ENCODE assay signal across 14 mouse cellular contexts in genomic region chr2:43788484-43788883, GRCm38 (mm10). TPM values are rescaled to one million over a fixed set of nuclear protein-coding genes. Genes with fewer than 3 reads are reported as not detected.
DNase-seq lines count a peak whose midpoint lies in the region; ATAC-seq and TF ChIP-seq lines count a peak whose summit lies in the region.
"Had no signal": no experiment of that assay in that cellular context is flagged by ENCODE, and none has a peak within 500 bp of the region (broad histone marks: within the 10 kb centered on the region; RNA-seq: fewer than 3 reads in every experiment).

No protein-coding gene starts in this region.

- no peaks in the 10 kb centered on the region for H3K36me3 ChIP-seq in kidney, embryonic 14.5 days (ENCODE audit: control insufficient read depth, insufficient read depth, low read length)
- H3K36me3 ChIP-seq in midbrain, embryonic 12.5 days = no peaks in the 10 kb centered on the region
- no peaks in the 10 kb centered on the region for H3K36me3 ChIP-seq in midbrain, embryonic 16.5 days (ENCODE audit: control insufficient read depth, insufficient read depth, low read length)
- H3K36me3 ChIP-seq in stomach, postnatal 0 days (ENCODE audit: control insufficient read depth, insufficient read depth, low read length) = no peaks in the 10 kb centered on the region

- peaks cover 7% of the 10 kb centered on the region; the same call in 1 of the 2 replicates for H3K27me3 ChIP-seq in kidney, embryonic 14.5 days (ENCODE audit: control insufficient read depth, insufficient read depth, low read length)
- H3K27me3 ChIP-seq in midbrain, embryonic 12.5 days = peaks cover 5% of the 10 kb centered on the region; the same call in 1 of the 2 replicates
- no peaks in the 10 kb centered on the region for H3K27me3 ChIP-seq in midbrain, embryonic 16.5 days (ENCODE audit: control insufficient read depth, insufficient read depth, low read depth, low read length)
- no peaks in the 10 kb centered on the region for H3K27me3 ChIP-seq in stomach, postnatal 0 days (ENCODE audit: control insufficient read depth, insufficient read depth, low read length)

- TF ChIP-seq EP300 in stomach, postnatal 0 days (optimal IDR thresholded peaks at IDR 0.05) = no peak

- 21% methylated on average over 8 of the region's 8 CpGs for WGBS in kidney, embryonic 14.5 days
- WGBS in midbrain, embryonic 12.5 days = 30% methylated on average over 8 of the region's 8 CpGs
- WGBS in midbrain, embryonic 16.5 days = 29% methylated on average over 8 of the region's 8 CpGs
- 42% methylated on average over 8 of the region's 8 CpGs for WGBS in stomach, postnatal 0 days

- H3K4me3 ChIP-seq in kidney, embryonic 14.5 days (ENCODE audit: low read length) = no peak overlapping the region
- no peak overlapping the region for H3K4me3 ChIP-seq in midbrain, embryonic 12.5 days
- no peak overlapping the region for H3K4me3 ChIP-seq in midbrain, embryonic 16.5 days (ENCODE audit: low read depth, low read length)
- H3K4me3 ChIP-seq in stomach, postnatal 0 days (ENCODE audit: low read depth, low read length) = no peak overlapping the region
- H3K4me3 ChIP-seq: heart, adult 2 months had no signal

- ATAC-seq in kidney, embryonic 14.5 days (ENCODE audit: low FRiP score, low TSS enrichment) = peak; percentile 51; the same call in 1 of the 2 replicates
- peak; percentile 55; the same call in 1 of the 2 replicates for ATAC-seq in midbrain, embryonic 12.5 days (ENCODE audit: low FRiP score, low read depth)
- ATAC-seq in midbrain, embryonic 16.5 days = no peak
- no peak for ATAC-seq in stomach, postnatal 0 days (ENCODE audit: low FRiP score, low TSS enrichment)
- ATAC-seq: intestine, postnatal 0 days had no signal

- DNase-seq in embryo, embryonic 10.5 days (ENCODE audit: low spot score) = peak; percentile 29
- no peak for DNase-seq in embryo, embryonic 9.5 days (ENCODE audit: extremely low spot score)
- DNase-seq in kidney, adult 11 months = no peak
- DNase-seq in stomach, postnatal 0 days (ENCODE audit: low spot score) = no peak
- no peak for DNase-seq in urinary bladder, postnatal 10 days (ENCODE audit: low spot score)
- DNase-seq: cerebellum, adult 18-20 months; heart, adult 2 months; heart, postnatal 10 days; lung, postnatal 10 days had no signal

- no peak overlapping the region for H3K4me2 ChIP-seq in kidney, embryonic 14.5 days (replicated peaks; ENCODE audit: low read depth, low read length)
- no peak overlapping the region for H3K4me2 ChIP-seq in midbrain, embryonic 12.5 days (replicated peaks)
- H3K4me2 ChIP-seq in midbrain, embryonic 16.5 days (ENCODE audit: low read length) = no peak overlapping the region
- no peak overlapping the region for H3K4me2 ChIP-seq in stomach, postnatal 0 days (replicated peaks; ENCODE audit: low read depth)
- H3K4me2 ChIP-seq: liver, embryonic 11.5 days had no signal

- TF ChIP-seq CTCF in stomach, postnatal 0 days (IDR thresholded peaks at IDR 0.05; ENCODE audit: low read depth) = peak; percentile 19; the same call in 1 of the 2 replicates

- no peaks in the 10 kb centered on the region for H3K9me3 ChIP-seq in kidney, embryonic 14.5 days (ENCODE audit: control insufficient read depth, low read length)
- H3K9me3 ChIP-seq in midbrain, embryonic 12.5 days = no peaks in the 10 kb centered on the region
- no peaks in the 10 kb centered on the region for H3K9me3 ChIP-seq in midbrain, embryonic 16.5 days (replicated peaks; ENCODE audit: control insufficient read depth, low read length, poor library complexity, severe bottlenecking)
- no peaks in the 10 kb centered on the region for H3K9me3 ChIP-seq in stomach, postnatal 0 days (ENCODE audit: control insufficient read depth, low read length)

- no peaks in the 10 kb centered on the region for H3K4me1 ChIP-seq in kidney, embryonic 14.5 days (ENCODE audit: control insufficient read depth, insufficient read depth, low read length)
- H3K4me1 ChIP-seq in midbrain, embryonic 12.5 days = peaks cover 8% of the 10 kb centered on the region
- peaks cover 9% of the 10 kb centered on the region; the same call in 1 of the 2 replicates for H3K4me1 ChIP-seq in midbrain, embryonic 16.5 days (ENCODE audit: control insufficient read depth, insufficient read depth, low read length)
- H3K4me1 ChIP-seq in stomach, postnatal 0 days (replicated peaks; ENCODE audit: control insufficient read depth, insufficient read depth) = no peaks in the 10 kb centered on the region

- H3K27ac ChIP-seq in kidney, embryonic 14.5 days (ENCODE audit: low read depth, low read length) = no peak overlapping the region
- H3K27ac ChIP-seq in midbrain, embryonic 12.5 days (replicated peaks) = no peak overlapping the region
- H3K27ac ChIP-seq in midbrain, embryonic 16.5 days (ENCODE audit: low read length) = no peak overlapping the region
- no peak overlapping the region for H3K27ac ChIP-seq in stomach, postnatal 0 days (replicated peaks)
- H3K27ac ChIP-seq: heart, adult 2 months had no signal

- H3K9ac ChIP-seq in kidney, embryonic 14.5 days (ENCODE audit: low read depth, low read length) = no peak overlapping the region
- no peak overlapping the region for H3K9ac ChIP-seq in midbrain, embryonic 12.5 days (replicated peaks)
- no peak overlapping the region for H3K9ac ChIP-seq in midbrain, embryonic 16.5 days (ENCODE audit: low read depth, low read length)
- no peak overlapping the region for H3K9ac ChIP-seq in stomach, postnatal 0 days (ENCODE audit: low read length)

RNA-seq across cellular contexts. Expression of gene Arhgap15, which starts 39.9 kb away (rescaled TPM):
- 1.0 TPM in 2 replicates for polyA plus RNA-seq in kidney, embryonic 14.5 days (2014; fragmentation: Nextera tagmentation; extraction: Ambion mirVana)
- 0.30 and 0.32 TPM in 2 replicates for polyA plus RNA-seq in midbrain, embryonic 12.5 days (2016; fragmentation: Nextera tagmentation; extraction: Ambion mirVana)
- 0.77 and 1.1 TPM in 2 replicates for polyA plus RNA-seq in midbrain, embryonic 16.5 days (2015; fragmentation: Nextera tagmentation; extraction: Ambion mirVana)
- polyA plus RNA-seq in stomach, postnatal 0 days (2015; fragmentation: Nextera tagmentation; extraction: Ambion mirVana) = 0.93 and 0.98 TPM in 2 replicates

Comparison
In these comparisons a context has a peak if more than half of its experiments do, and no peak if none do; other contexts are left out.
1. ATAC-seq: peak in kidney, embryonic 14.5 days (single experiment) and midbrain, embryonic 12.5 days (single experiment); none in midbrain, embryonic 16.5 days (single experiment) and stomach, postnatal 0 days (single experiment).